Mouse (Mus musculus) forebrain, embryonic 16.5 days (tissue): ENCODE measurements around the gene Hist1h2bg. TPM values are rescaled to one million over a fixed set of nuclear protein-coding genes. Genes with fewer than 3 reads are reported as not detected.
"Not testable (repeated sequence)": the region's sequence is repeated elsewhere in the genome, so short reads cannot be mapped to it uniquely, and the experiment has no call there.

Source experiments
- ATAC-seq: fragments of 200-750 bp; cut with Nextera tagmentation; 2 replicates; pipeline ENCODE4 v1.8.0; 2017; ENCODE audit warnings: mild to moderate bottlenecking, moderate library complexity
- H3K27ac ChIP-seq: fragments of 300-500 bp; sonication (generic); 2 replicates; pipeline ENCODE4 v1.5.1; 2014; ENCODE audit warnings: low read length, control low read depth
- H3K27me3 ChIP-seq: fragments of 300-500 bp; sonication (generic); replicated peaks from 2 replicates; pipeline ENCODE4 v1.6.1; 2014; ENCODE audit warnings: low read length; ENCODE audit not compliant: control insufficient read depth, insufficient read depth
- H3K36me3 ChIP-seq: fragments of 300-500 bp; sonication (generic); 2 replicates; pipeline ENCODE4 v1.6.1; 2014; ENCODE audit not compliant: control insufficient read depth, insufficient read depth
- H3K4me1 ChIP-seq: fragments of 300-500 bp; sonication (generic); replicated peaks from 2 replicates; pipeline ENCODE4 v1.6.1; 2014; ENCODE audit warnings: low read length; ENCODE audit not compliant: control insufficient read depth, insufficient read depth
- H3K4me2 ChIP-seq: fragments of 300-500 bp; sonication (generic); 2 replicates; pipeline ENCODE4 v1.6.1; 2014; ENCODE audit warnings: mild to moderate bottlenecking, low read length, control low read depth
- H3K4me3 ChIP-seq: fragments of 300-500 bp; sonication (generic); replicated peaks from 2 replicates; pipeline ENCODE4 v1.5.1; 2014; ENCODE audit warnings: mild to moderate bottlenecking, low read length, control low read depth
- H3K9ac ChIP-seq: fragments of 300-500 bp; sonication (generic); replicated peaks from 2 replicates; pipeline ENCODE4 v1.6.1; 2014; ENCODE audit warnings: low read depth, low read length, control low read depth
- H3K9me3 ChIP-seq: fragments of 300-500 bp; sonication (generic); 2 replicates; pipeline ENCODE4 v1.6.1; 2016; ENCODE audit warnings: low read length; ENCODE audit not compliant: control insufficient read depth
- WGBS: fragments of 180-500 bp; shearing (Covaris S2); extraction: QIAGEN DNeasy Blood & Tissue Kit; methylation state at CpG from one replicate; pipeline ENCODE4 v1.1.7; 2014; 5-methylcytosine and 5-hydroxymethylcytosine counted together
- polyA plus RNA-seq: library from polyadenylated mRNA; unstranded; fragments of >200 nt; fragmentation: Nextera tagmentation; extraction: Ambion mirVana; gene quantifications from 2 replicates; pipeline ENCODE4 v1.2.1, GENCODE M21; 2015

The Hist1h2bg gene
- polyA plus RNA-seq, 1 experiment from 2014 or later = 2.1 TPM

GRCm38 (mm10) chr13:23573034-23573897 lies 2.1 kb downstream of the Hist1h2bg start:
- peak overlapping the region; percentile 42 for H3K9ac ChIP-seq
- peaks cover 27% of the 10 kb centered on the region for H3K4me1 ChIP-seq
- WGBS = 5% methylated on average over 18 of the region's 20 CpGs
- H3K27ac ChIP-seq = peak overlapping the region; percentile 85
- peak overlapping the region; percentile 41 for H3K4me3 ChIP-seq
- H3K36me3 ChIP-seq, H3K27me3 ChIP-seq, ATAC-seq, H3K9me3 ChIP-seq: not testable (repeated sequence)
- H3K4me2 ChIP-seq = peak overlapping the region; percentile 53

- peak within 1 kb of the TSS; percentile 41 for H3K4me3 ChIP-seq
- H3K27me3 ChIP-seq, H3K9me3 ChIP-seq, H3K36me3 ChIP-seq: not testable (repeated sequence)
- peak within 1 kb of the TSS; percentile 42 for H3K9ac ChIP-seq
- H3K4me2 ChIP-seq = peak within 1 kb of the TSS; percentile 75
- peaks cover 27% of the 10 kb centered on the region for H3K4me1 ChIP-seq
- ATAC-seq = peak; percentile 90
- H3K27ac ChIP-seq = peak within 1 kb of the TSS; percentile 86
- WGBS = under 1% methylated on average over 21 of the region's 42 CpGs
Measured at GRCm38 (mm10) chr13:23573898-23574524, 2.8 kb downstream of the Hist1h2bg start, which contains the start of the genes Hist1h2bf and Hist1h2ad. Gene Hist1h2bf, minus strand, starts transcription at chr13:23574196. Gene Hist1h2ad, plus strand, starts transcription at chr13:23574381.

- not testable (repeated sequence) for H3K36me3 ChIP-seq, H3K9ac ChIP-seq, H3K27me3 ChIP-seq, H3K9me3 ChIP-seq, ATAC-seq
- Histone ChIP-seq H3K27ac (peak overlapping the region; percentile 86), H3K4me3 (peak overlapping the region; percentile 41), H3K4me1 (peaks cover 27% of the 10 kb centered on the region), H3K4me2 (peak overlapping the region; percentile 57)
- WGBS = 2% methylated on average over 6 of the region's 39 CpGs
Measured at GRCm38 (mm10) chr13:23574546-23575170, 3.5 kb downstream of the Hist1h2bg start.

GRCm38 (mm10) chr13:23575271-23575851 lies 4.2 kb downstream of the Hist1h2bg start, which contains the start of gene Hist1h3d:
Gene Hist1h3d, plus strand, starts transcription at chr13:23575763.
- no peaks in the 10 kb centered on the region for H3K9me3 ChIP-seq
- peak within 1 kb of the TSS; percentile 49 for H3K4me3 ChIP-seq
- H3K9ac ChIP-seq = peak within 1 kb of the TSS; percentile 64
- no peaks in the 10 kb centered on the region for H3K36me3 ChIP-seq
- no peaks in the 10 kb centered on the region for H3K27me3 ChIP-seq
- ATAC-seq = peak; percentile 45
- under 1% methylated on average over 14 of the region's 18 CpGs for WGBS
- H3K4me2 ChIP-seq = peak within 1 kb of the TSS; percentile 75
- H3K4me1 ChIP-seq = peaks cover 24% of the 10 kb centered on the region
- peak within 1 kb of the TSS; percentile 86 for H3K27ac ChIP-seq

- not testable (repeated sequence) for H3K36me3 ChIP-seq, H3K9me3 ChIP-seq, ATAC-seq, H3K27me3 ChIP-seq
- Histone ChIP-seq H3K4me3 (peak overlapping the region; percentile 49), H3K4me2 (peak overlapping the region; percentile 75), H3K27ac (peak overlapping the region; percentile 78), H3K9ac (peak overlapping the region; percentile 64), H3K4me1 (peaks cover 24% of the 10 kb centered on the region)
- WGBS = 0% methylated on average over 10 of the region's 40 CpGs
Measured at GRCm38 (mm10) chr13:23575864-23576313, 4.7 kb downstream of the Hist1h2bg start.

GRCm38 (mm10) chr13:23576351-23576881 lies 5.2 kb downstream of the Hist1h2bg start:
- H3K9me3 ChIP-seq = no peaks in the 10 kb centered on the region
- peak overlapping the region; percentile 49 for H3K4me3 ChIP-seq
- peaks cover 24% of the 10 kb centered on the region for H3K4me1 ChIP-seq
- ATAC-seq = no peak
- WGBS = 2% methylated on average over 7 of the region's 7 CpGs
- H3K27me3 ChIP-seq = no peaks in the 10 kb centered on the region
- H3K9ac ChIP-seq = peak overlapping the region; percentile 64
- peak overlapping the region; percentile 75 for H3K4me2 ChIP-seq
- no peaks in the 10 kb centered on the region for H3K36me3 ChIP-seq
- peak overlapping the region; percentile 1; the same call in 1 of the 2 replicates for H3K27ac ChIP-seq

- no peak for ATAC-seq
- Histone ChIP-seq H3K4me2 (peak overlapping the region; percentile 75), H3K36me3 (no peaks in the 10 kb centered on the region), H3K4me3 (peak overlapping the region; percentile 49), H3K9ac (no peak overlapping the region; the same call in 1 of the 2 replicates), H3K27ac (no peak overlapping the region), H3K27me3 (no peaks in the 10 kb centered on the region), H3K4me1 (peaks cover 28% of the 10 kb centered on the region), H3K9me3 (no peaks in the 10 kb centered on the region)
- 35% methylated on average over 6 of the region's 6 CpGs for WGBS
Measured at GRCm38 (mm10) chr13:23576906-23577639, 5.9 kb downstream of the Hist1h2bg start.

GRCm38 (mm10) chr13:23577835-23578234 lies 6.6 kb downstream of the Hist1h2bg start:
- no peak overlapping the region for H3K4me2 ChIP-seq
- no peaks in the 10 kb centered on the region for H3K27me3 ChIP-seq
- WGBS = 86% methylated on average over 1 of the region's 1 CpGs
- peaks cover 30% of the 10 kb centered on the region for H3K4me1 ChIP-seq
- no peaks in the 10 kb centered on the region for H3K36me3 ChIP-seq
- H3K27ac ChIP-seq = no peak overlapping the region
- no peak overlapping the region for H3K9ac ChIP-seq
- H3K9me3 ChIP-seq = no peaks in the 10 kb centered on the region
- ATAC-seq = no peak
- H3K4me3 ChIP-seq = no peak overlapping the region
